12 mouse cellular contexts compared by ENCODE assay signal in the genomic region with DNA sequence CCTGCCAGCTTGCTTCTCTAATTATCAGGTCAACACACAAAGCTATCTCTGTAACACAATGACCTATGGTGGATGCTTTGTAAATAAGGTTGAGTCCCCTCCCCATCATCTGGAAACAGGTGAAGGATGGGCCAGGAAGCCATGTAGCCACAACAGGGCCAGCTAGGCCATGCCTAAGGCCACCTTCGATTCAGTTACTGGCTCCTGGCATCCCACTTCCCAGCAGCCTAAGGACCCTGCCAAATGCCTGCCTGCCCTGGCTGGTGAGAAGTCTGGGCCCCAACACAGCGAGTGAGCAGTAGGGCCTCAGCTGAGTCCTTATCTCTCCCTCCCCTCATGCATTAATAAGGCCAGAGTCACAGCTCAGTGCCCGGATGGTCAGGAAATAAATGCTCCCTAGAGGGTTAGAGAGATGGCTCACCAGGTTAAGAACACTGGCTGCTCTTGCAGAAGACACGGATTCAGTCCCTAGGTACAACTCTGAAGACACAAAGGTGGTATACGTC. TPM values are rescaled to one million over a fixed set of nuclear protein-coding genes. Genes with fewer than 3 reads are reported as not detected.
DNase-seq lines count a peak whose midpoint lies in the region; ATAC-seq and TF ChIP-seq lines count a peak whose summit lies in the region.
"Had no signal": no experiment of that assay in that cellular context is flagged by ENCODE, and none has a peak within 500 bp of the region (broad histone marks: within the 10 kb centered on the region; RNA-seq: fewer than 3 reads in every experiment).

No protein-coding gene starts in this region.

- H3K36me3 ChIP-seq in hindbrain, embryonic 12.5 days: no peaks in the 10 kb centered on the region
- H3K36me3 ChIP-seq in hindbrain, embryonic 14.5 days (replicated peaks; ENCODE audit: control insufficient read depth, insufficient read depth): no peaks in the 10 kb centered on the region
- H3K36me3 ChIP-seq in CH12.LX (replicated peaks in 1 of 2; ENCODE audit: control insufficient read depth in 1 of 2, insufficient read depth in 1 of 2, low read length in 1 of 2): peaks cover 2 to 36% of the 10 kb centered on the region in 2 experiments
- no peaks in the 10 kb centered on the region for H3K36me3 ChIP-seq in liver, embryonic 15.5 days (replicated peaks)

- TF ChIP-seq RAD21 in CH12.LX (IDR thresholded peaks at IDR 0.05; ENCODE audit: low read depth, low read length): no peak

- no peaks in the 10 kb centered on the region for H3K9me3 ChIP-seq in hindbrain, embryonic 12.5 days (replicated peaks)
- no peaks in the 10 kb centered on the region for H3K9me3 ChIP-seq in hindbrain, embryonic 14.5 days (ENCODE audit: control insufficient read depth, low read length)
- no peaks in the 10 kb centered on the region for H3K9me3 ChIP-seq in CH12.LX (replicated peaks; ENCODE audit: low read length)
- no peaks in the 10 kb centered on the region for H3K9me3 ChIP-seq in liver, embryonic 15.5 days (replicated peaks)

- TF ChIP-seq EP300 in CH12.LX (IDR thresholded peaks at IDR 0.05; ENCODE audit: low read length): no peak

- H3K4me2 ChIP-seq in hindbrain, embryonic 12.5 days (replicated peaks): no peak overlapping the region
- no peak overlapping the region for H3K4me2 ChIP-seq in hindbrain, embryonic 14.5 days (replicated peaks)
- H3K4me2 ChIP-seq in CH12.LX (ENCODE audit: insufficient read depth, low read depth, poor library complexity, severe bottlenecking): peak overlapping the region; percentile 44
- H3K4me2 ChIP-seq in liver, embryonic 15.5 days: peak overlapping the region; percentile 25; the same call in 1 of the 2 replicates

- 58% methylated on average over 5 of the region's 5 CpGs for WGBS in hindbrain, embryonic 12.5 days
- WGBS in hindbrain, embryonic 14.5 days: 45% methylated on average over 5 of the region's 5 CpGs
- 48% methylated on average over 5 of the region's 5 CpGs for WGBS in bone marrow, adult 2 months
- WGBS in liver, embryonic 15.5 days (ENCODE audit: insufficient replicate concordance): 32% methylated on average over 5 of the region's 5 CpGs

- ATAC-seq in hindbrain, embryonic 12.5 days (ENCODE audit: low FRiP score): no peak
- no peak for ATAC-seq in hindbrain, embryonic 14.5 days (ENCODE audit: low FRiP score)
- ATAC-seq in liver, embryonic 15.5 days (ENCODE audit: insufficient read depth): no peak

- no peaks in the 10 kb centered on the region for H3K27me3 ChIP-seq in hindbrain, embryonic 12.5 days
- no peaks in the 10 kb centered on the region for H3K27me3 ChIP-seq in hindbrain, embryonic 14.5 days (ENCODE audit: control insufficient read depth, insufficient read depth, low read length)
- no peaks in the 10 kb centered on the region for H3K27me3 ChIP-seq in CH12.LX (replicated peaks)
- no peaks in the 10 kb centered on the region for H3K27me3 ChIP-seq in liver, embryonic 15.5 days

- H3K4me1 ChIP-seq in hindbrain, embryonic 12.5 days: peaks cover 90% of the 10 kb centered on the region
- H3K4me1 ChIP-seq in hindbrain, embryonic 14.5 days (replicated peaks; ENCODE audit: control insufficient read depth, insufficient read depth, low read length): peaks cover 66% of the 10 kb centered on the region
- peaks cover 53 to 92% of the 10 kb centered on the region in 2 experiments for H3K4me1 ChIP-seq in CH12.LX (ENCODE audit: control insufficient read depth in 1 of 2, insufficient read depth in 2 of 2)
- peaks cover 20% of the 10 kb centered on the region for H3K4me1 ChIP-seq in bone marrow, adult 2 months (ENCODE audit: control insufficient read depth, insufficient read depth, low read length)
- H3K4me1 ChIP-seq in liver, embryonic 15.5 days (replicated peaks): peaks cover 75% of the 10 kb centered on the region

- no peak for DNase-seq in hindbrain, embryonic 14.5 days (ENCODE audit: low spot score)
- DNase-seq in CH12.LX (ENCODE audit: extremely low read depth): no peak
- DNase-seq in adrenal gland, postnatal 10 days: no peak
- no peak for DNase-seq in right cerebral cortex, postnatal 36 days (ENCODE audit: low spot score in 2 of 2)
- DNase-seq: adrenal gland, postnatal 25 days; gastrocnemius, postnatal 14 days; left cerebral cortex, postnatal 4 days; thymus, postnatal 14 days had no signal

- 0 out of 2 replicates have a peak overlapping the region, but pooled peaks have one; percentile 45 for H3K27ac ChIP-seq in hindbrain, embryonic 12.5 days
- no peak overlapping the region for H3K27ac ChIP-seq in hindbrain, embryonic 14.5 days
- peak overlapping the region; percentile 94 for H3K27ac ChIP-seq in CH12.LX (ENCODE audit: insufficient read depth, low read depth)
- 0 out of 2 replicates have a peak overlapping the region, but pooled peaks have one; percentile 25 for H3K27ac ChIP-seq in bone marrow, adult 2 months (ENCODE audit: control insufficient read depth, insufficient read depth, low read depth, low read length, poor library complexity)
- H3K27ac ChIP-seq in liver, embryonic 15.5 days (replicated peaks): no peak overlapping the region

- dilution Hi-C loops in CH12.LX (cut with MboI; ENCODE audit: extremely low pct_ligation_motif_present, extremely low pct_unique_long_range_greater_than_20kb, low sequenced_read_pairs): no loop called here

- peak; percentile 30; the same call in 1 of the 2 replicates for TF ChIP-seq POLR2A in CH12.LX (IDR thresholded peaks at IDR 0.05; ENCODE audit: low read depth, low read length)
- TF ChIP-seq POLR2A in bone marrow, adult 2 months (IDR thresholded peaks at IDR 0.05; ENCODE audit: borderline replicate concordance, control insufficient read depth, low read depth, low read length): no peak

- in situ Hi-C loops in CH12.LX (cut with MboI; ENCODE audit: low pct_ligation_motif_present, low pct_unique_long_range_greater_than_20kb, low sequenced_read_pairs): no loop called here

- no peak overlapping the region for H3K9ac ChIP-seq in hindbrain, embryonic 12.5 days
- H3K9ac ChIP-seq in hindbrain, embryonic 14.5 days: no peak overlapping the region
- peak overlapping the region; percentile 58; the same call in 1 of the 2 replicates for H3K9ac ChIP-seq in CH12.LX (ENCODE audit: insufficient read depth, low read depth)
- 0 out of 2 replicates have a peak overlapping the region, but pooled peaks have one; percentile 9 for H3K9ac ChIP-seq in liver, embryonic 15.5 days

- no peak overlapping the region for H3K4me3 ChIP-seq in hindbrain, embryonic 12.5 days
- H3K4me3 ChIP-seq in hindbrain, embryonic 14.5 days (replicated peaks; ENCODE audit: low read length): no peak overlapping the region
- H3K4me3 ChIP-seq in CH12.LX (replicated peaks in 1 of 3; ENCODE audit: low read depth in 2 of 3, low read length in 2 of 3, poor library complexity in 1 of 3): peak overlapping the region in 1 of 3 experiments; percentile 39
- H3K4me3 ChIP-seq in bone marrow, adult 2 months (replicated peaks; ENCODE audit: control insufficient read depth, low read depth, low read length): no peak overlapping the region
- H3K4me3 ChIP-seq in liver, embryonic 15.5 days (replicated peaks): no peak overlapping the region
- H3K4me3 ChIP-seq: erythroblast, embryonic 14.5 days had no signal

- peaks cover 96% of the 10 kb centered on the region for H3K79me2 ChIP-seq in CH12.LX (replicated peaks; ENCODE audit: control insufficient read depth, extremely low read depth, insufficient read depth, poor library complexity, severe bottlenecking)

- no peak for TF ChIP-seq CTCF in CH12.LX (conservative IDR thresholded peaks at IDR 0.05 in 1 of 2, IDR thresholded peaks at IDR 0.05 in 1 of 2; ENCODE audit: low read depth in 2 of 2, low read length in 2 of 2)
- no peak for TF ChIP-seq CTCF in bone marrow, adult 2 months (IDR thresholded peaks at IDR 0.05; ENCODE audit: control insufficient read depth, insufficient read depth, low read length)

TF ChIP-seq in CH12.LX, 34 proteins besides CTCF, POLR2A, EP300 and RAD21 (continues in another document):
- TF ChIP-seq HCFC1 (IDR thresholded peaks at IDR 0.05; ENCODE audit: low read depth, low read length): no peak
- no peak for TF ChIP-seq TCF12 (IDR thresholded peaks at IDR 0.05; ENCODE audit: low read depth, low read length)
- no peak for TF ChIP-seq ELF1 (IDR thresholded peaks at IDR 0.05; ENCODE audit: low read depth, low read length)
- TF ChIP-seq MEF2A (IDR thresholded peaks at IDR 0.05; ENCODE audit: borderline replicate concordance, low read depth, low read length): no peak
- TF ChIP-seq JUND (conservative IDR thresholded peaks at IDR 0.05; ENCODE audit: low read depth, low read length): no peak
- TF ChIP-seq USF2 (conservative IDR thresholded peaks at IDR 0.05; ENCODE audit: low read depth, low read length): no peak
- TF ChIP-seq ZMIZ1 (IDR thresholded peaks at IDR 0.05; ENCODE audit: low read depth, low read length): no peak
- TF ChIP-seq BHLHE40 (IDR thresholded peaks at IDR 0.05; ENCODE audit: low read depth, low read length): 0 out of 2 replicates have a peak, but pooled peaks have one; percentile 7
- TF ChIP-seq GABPA (IDR thresholded peaks at IDR 0.05; ENCODE audit: insufficient replicate concordance, low read depth, low read length): no peak
- TF ChIP-seq ZKSCAN1 (IDR thresholded peaks at IDR 0.05; ENCODE audit: borderline replicate concordance, low read depth, low read length): no peak
- TF ChIP-seq ZC3H11A (IDR thresholded peaks at IDR 0.05; ENCODE audit: low read depth, low read length): no peak
- TF ChIP-seq JUN (IDR thresholded peaks at IDR 0.05; ENCODE audit: insufficient read depth, low read depth, low read length): no peak

RNA-seq across cellular contexts. Expression of a gene that starts 9.1 kb away (rescaled TPM):
- polyA plus RNA-seq in hindbrain, embryonic 12.5 days (2016; fragmentation: Nextera tagmentation; extraction: Ambion mirVana): 23.0 and 23.6 TPM in 2 replicates
- 15.0 and 16.0 TPM in 2 replicates for polyA plus RNA-seq in hindbrain, embryonic 14.5 days (2014; fragmentation: Nextera tagmentation; extraction: Ambion mirVana)
- total RNA-seq in CH12.LX (2012; rRNA removed) (46.6 and 48.5 TPM in 2 replicates), CH12.LX (2014; rRNA removed) (31.5 and 31.7 TPM in 2 replicates)
- 46.8 and 47.3 TPM in 2 replicates for polyA plus RNA-seq in CH12.LX (2012; ENCODE audit: insufficient read length, low read depth)
- polyA plus RNA-seq in bone marrow, adult 2 months (2011; ENCODE audit: insufficient read depth, insufficient read length, low replicate concordance, missing spikeins): 11.0 and 18.8 TPM in 2 replicates
- polyA plus RNA-seq in liver, embryonic 15.5 days (2015; fragmentation: Nextera tagmentation; extraction: Ambion mirVana): 4.7 and 5.8 TPM in 2 replicates
- total RNA-seq in adrenal gland, postnatal 10 days (2021): 10 to 100 TPM; 21.5 to 29.6 TPM

RNA-seq across cellular contexts. Expression of a gene that starts 24.4 kb away (rescaled TPM):
- polyA plus RNA-seq in hindbrain, embryonic 12.5 days (2016; fragmentation: Nextera tagmentation; extraction: Ambion mirVana): 18.9 and 19.3 TPM in 2 replicates
- 43.8 and 45.9 TPM in 2 replicates for polyA plus RNA-seq in hindbrain, embryonic 14.5 days (2014; fragmentation: Nextera tagmentation; extraction: Ambion mirVana)
- total RNA-seq in CH12.LX (2012; rRNA removed) (0.92 and 2.1 TPM in 2 replicates), CH12.LX (2014; rRNA removed) (0.74 and 1.2 TPM in 2 replicates)
- polyA plus RNA-seq in CH12.LX (2012; ENCODE audit: insufficient read length, low read depth): 1.2 and 1.8 TPM in 2 replicates
- 0.68 and 1.3 TPM in 2 replicates for polyA plus RNA-seq in bone marrow, adult 2 months (2011; ENCODE audit: insufficient read depth, insufficient read length, low replicate concordance, missing spikeins)
- 0.48 and 0.50 TPM in 2 replicates for polyA plus RNA-seq in liver, embryonic 15.5 days (2015; fragmentation: Nextera tagmentation; extraction: Ambion mirVana)
- 1 to 10 TPM; 4.8 to 5.7 TPM for total RNA-seq in adrenal gland, postnatal 10 days (2021)
- polyA plus RNA-seq: erythroblast, embryonic 14.5 days had no signal

Comparison
In these comparisons a context has a peak if more than half of its experiments do, and no peak if none do; other contexts are left out.
1. H3K27ac ChIP-seq: peak in hindbrain, embryonic 12.5 days (single experiment), CH12.LX (single experiment) and bone marrow, adult 2 months (single experiment); none in hindbrain, embryonic 14.5 days (single experiment) and liver, embryonic 15.5 days (single experiment).
2. H3K4me2 ChIP-seq: peak in CH12.LX (single experiment) and liver, embryonic 15.5 days (single experiment); none in hindbrain, embryonic 12.5 days (single experiment) and hindbrain, embryonic 14.5 days (single experiment).
3. H3K9ac ChIP-seq: peak in CH12.LX (single experiment) and liver, embryonic 15.5 days (single experiment); none in hindbrain, embryonic 12.5 days (single experiment) and hindbrain, embryonic 14.5 days (single experiment).